Mouse (Mus musculus): ENCODE measurements around the gene Bcl9. TPM values are rescaled to one million over a fixed set of nuclear protein-coding genes. Genes with fewer than 3 reads are reported as not detected.

Gene Bcl9
- polyA plus RNA-seq, 1 experiment from 2014 or later: 3.8 TPM

DNA sequence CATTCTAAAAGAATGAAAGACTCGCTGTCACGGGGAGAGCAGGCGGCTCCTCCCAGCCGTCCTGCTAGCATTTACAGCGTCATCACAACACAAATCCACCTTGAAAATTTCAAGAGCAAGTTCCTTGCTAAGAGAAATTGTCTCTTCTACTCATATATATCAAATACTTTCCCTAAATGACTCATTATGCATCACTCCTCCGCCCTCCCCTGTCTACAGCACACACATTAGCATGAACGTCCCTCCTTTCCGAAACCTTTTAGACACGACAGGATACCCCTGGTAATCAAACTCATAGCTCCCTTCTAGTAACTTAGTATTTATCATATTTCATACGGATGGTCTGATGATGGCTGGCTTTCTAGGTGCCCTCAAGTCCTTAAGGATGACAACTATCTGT is 83.8 kb downstream of the Bcl9 start:
- Histone ChIP-seq H3K27me3 (ENCODE audit: control insufficient read depth, insufficient read depth, low read depth, low read length) (no peaks in the 10 kb centered on the region), H3K27ac (ENCODE audit: low read length) (no peak overlapping the region), H3K9me3 (replicated peaks; ENCODE audit: control insufficient read depth, low read length) (no peaks in the 10 kb centered on the region), H3K4me2 (ENCODE audit: low read depth, low read length) (no peak overlapping the region), H3K4me3 (ENCODE audit: low read depth, low read length) (no peak overlapping the region), H3K4me1 (ENCODE audit: control insufficient read depth, low read depth, low read length) (no peaks in the 10 kb centered on the region), H3K9ac (ENCODE audit: low read depth, low read length) (no peak overlapping the region), H3K36me3 (ENCODE audit: control insufficient read depth, insufficient read depth) (no peaks in the 10 kb centered on the region)
- no peak for ATAC-seq (ENCODE audit: low read depth)
- 84% methylated on average over 10 of the region's 10 CpGs for WGBS (ENCODE audit: insufficient replicate concordance)

GRCm38 (mm10) chr3:97211177-97211576 is 86.5 kb downstream of the Bcl9 start:
- H3K4me2 ChIP-seq (ENCODE audit: low read depth, low read length): no peak overlapping the region
- 22% methylated on average over 5 of the region's 5 CpGs for WGBS (ENCODE audit: insufficient replicate concordance)
- no peak overlapping the region for H3K4me3 ChIP-seq (ENCODE audit: low read depth, low read length)
- H3K9me3 ChIP-seq (replicated peaks; ENCODE audit: control insufficient read depth, low read length): no peaks in the 10 kb centered on the region
- no peaks in the 10 kb centered on the region for H3K27me3 ChIP-seq (ENCODE audit: control insufficient read depth, insufficient read depth, low read depth, low read length)
- no peaks in the 10 kb centered on the region for H3K4me1 ChIP-seq (ENCODE audit: control insufficient read depth, low read depth, low read length)
- ATAC-seq (ENCODE audit: low read depth): no peak
- H3K36me3 ChIP-seq (ENCODE audit: control insufficient read depth, insufficient read depth): no peaks in the 10 kb centered on the region
- no peak overlapping the region for H3K27ac ChIP-seq (ENCODE audit: low read length)
- H3K9ac ChIP-seq (ENCODE audit: low read depth, low read length): no peak overlapping the region

DNA sequence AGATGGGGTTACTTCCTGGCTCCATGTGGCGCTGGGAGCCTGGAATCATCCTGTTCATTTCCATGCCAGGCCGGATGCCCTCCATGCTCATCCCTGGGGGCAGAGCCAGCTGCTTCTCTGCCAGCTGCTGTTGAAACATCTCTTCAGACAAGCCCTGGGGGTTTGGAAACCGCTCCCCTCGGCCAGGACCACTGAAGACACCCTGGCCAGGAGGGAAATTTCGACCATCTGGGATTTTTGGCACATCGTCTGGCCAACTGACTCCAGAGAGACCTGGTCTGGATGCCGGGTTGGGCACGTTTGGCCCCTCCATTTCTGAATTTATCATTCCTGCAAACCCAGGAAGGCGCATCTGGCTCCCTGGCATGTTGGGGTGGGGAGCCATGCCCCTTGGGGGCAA is 88.4 kb downstream of the Bcl9 start:
- no peak overlapping the region for H3K9ac ChIP-seq (ENCODE audit: low read depth, low read length)
- H3K4me1 ChIP-seq (ENCODE audit: control insufficient read depth, low read depth, low read length): no peaks in the 10 kb centered on the region
- WGBS (ENCODE audit: insufficient replicate concordance): 72% methylated on average over 9 of the region's 9 CpGs
- no peak overlapping the region for H3K4me3 ChIP-seq (ENCODE audit: low read depth, low read length)
- ATAC-seq (ENCODE audit: low read depth): no peak
- no peaks in the 10 kb centered on the region for H3K9me3 ChIP-seq (replicated peaks; ENCODE audit: control insufficient read depth, low read length)
- H3K36me3 ChIP-seq (ENCODE audit: control insufficient read depth, insufficient read depth): peaks cover 4% of the 10 kb centered on the region; the same call in 1 of the 2 replicates
- H3K27ac ChIP-seq (ENCODE audit: low read length): no peak overlapping the region
- no peak overlapping the region for H3K4me2 ChIP-seq (ENCODE audit: low read depth, low read length)
- H3K27me3 ChIP-seq (ENCODE audit: control insufficient read depth, insufficient read depth, low read depth, low read length): no peaks in the 10 kb centered on the region

GRCm38 (mm10) chr3:97206521-97206920 is 91.2 kb downstream of the Bcl9 start:
- Histone ChIP-seq H3K4me3 (ENCODE audit: low read depth, low read length) (no peak overlapping the region), H3K9ac (ENCODE audit: low read depth, low read length) (no peak overlapping the region), H3K9me3 (replicated peaks; ENCODE audit: control insufficient read depth, low read length) (no peaks in the 10 kb centered on the region), H3K4me1 (ENCODE audit: control insufficient read depth, low read depth, low read length) (no peaks in the 10 kb centered on the region), H3K36me3 (ENCODE audit: control insufficient read depth, insufficient read depth) (peaks cover 4% of the 10 kb centered on the region; the same call in 1 of the 2 replicates), H3K4me2 (ENCODE audit: low read depth, low read length) (no peak overlapping the region), H3K27ac (ENCODE audit: low read length) (no peak overlapping the region), H3K27me3 (ENCODE audit: control insufficient read depth, insufficient read depth, low read depth, low read length) (no peaks in the 10 kb centered on the region)
- ATAC-seq (ENCODE audit: low read depth): no peak
- WGBS (ENCODE audit: insufficient replicate concordance): 59% methylated on average over 3 of the region's 3 CpGs

GRCm38 (mm10) chr3:97203880-97204279 is 93.8 kb downstream of the Bcl9 start:
- Histone ChIP-seq H3K4me2 (ENCODE audit: low read depth, low read length) (no peak overlapping the region), H3K4me3 (ENCODE audit: low read depth, low read length) (no peak overlapping the region), H3K27ac (ENCODE audit: low read length) (no peak overlapping the region), H3K9me3 (replicated peaks; ENCODE audit: control insufficient read depth, low read length) (no peaks in the 10 kb centered on the region), H3K36me3 (ENCODE audit: control insufficient read depth, insufficient read depth) (peaks cover 4% of the 10 kb centered on the region; the same call in 1 of the 2 replicates), H3K27me3 (ENCODE audit: control insufficient read depth, insufficient read depth, low read depth, low read length) (no peaks in the 10 kb centered on the region), H3K4me1 (ENCODE audit: control insufficient read depth, low read depth, low read length) (no peaks in the 10 kb centered on the region), H3K9ac (ENCODE audit: low read depth, low read length) (no peak overlapping the region)
- 16% methylated on average over 14 of the region's 14 CpGs for WGBS (ENCODE audit: insufficient replicate concordance)
- ATAC-seq (ENCODE audit: low read depth): peak; percentile 21; the same call in 1 of the 2 replicates

- WGBS (ENCODE audit: insufficient replicate concordance): 44% methylated on average over 5 of the region's 5 CpGs
- no peaks in the 10 kb centered on the region for H3K27me3 ChIP-seq (ENCODE audit: control insufficient read depth, insufficient read depth, low read depth, low read length)
- H3K4me2 ChIP-seq (ENCODE audit: low read depth, low read length): no peak overlapping the region
- no peak overlapping the region for H3K4me3 ChIP-seq (ENCODE audit: low read depth, low read length)
- no peak overlapping the region for H3K27ac ChIP-seq (ENCODE audit: low read length)
- ATAC-seq (ENCODE audit: low read depth): no peak
- no peak overlapping the region for H3K9ac ChIP-seq (ENCODE audit: low read depth, low read length)
- peaks cover 4% of the 10 kb centered on the region; the same call in 1 of the 2 replicates for H3K36me3 ChIP-seq (ENCODE audit: control insufficient read depth, insufficient read depth)
- no peaks in the 10 kb centered on the region for H3K4me1 ChIP-seq (ENCODE audit: control insufficient read depth, low read depth, low read length)
- no peaks in the 10 kb centered on the region for H3K9me3 ChIP-seq (replicated peaks; ENCODE audit: control insufficient read depth, low read length)
These were observed 95.8 kb downstream of the Bcl9 start for GRCm38 (mm10) chr3:97201943-97202342.

DNA sequence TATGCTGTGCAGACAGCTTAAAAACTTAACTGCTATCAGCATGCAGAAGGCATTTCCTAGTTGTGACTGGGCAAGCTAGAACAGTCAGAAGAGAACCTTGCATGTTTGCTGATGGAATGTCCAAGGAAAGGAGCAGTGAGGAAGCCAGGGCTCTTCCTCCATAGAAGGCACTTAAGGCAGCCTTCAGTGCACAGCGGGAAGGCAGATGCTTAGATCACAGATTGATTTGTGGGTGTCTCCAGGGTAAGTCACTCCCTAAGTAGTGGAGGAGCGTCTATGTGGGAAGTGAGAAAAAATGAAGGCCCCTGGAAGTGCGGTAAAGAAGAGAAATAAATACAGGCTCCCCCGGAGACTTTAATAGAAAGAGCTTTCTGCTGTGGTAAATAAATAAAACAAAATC is 98.5 kb downstream of the Bcl9 start:
- ATAC-seq (ENCODE audit: low read depth): no peak
- Histone ChIP-seq H3K36me3 (ENCODE audit: control insufficient read depth, insufficient read depth) (no peaks in the 10 kb centered on the region), H3K4me1 (ENCODE audit: control insufficient read depth, low read depth, low read length) (no peaks in the 10 kb centered on the region), H3K9me3 (replicated peaks; ENCODE audit: control insufficient read depth, low read length) (no peaks in the 10 kb centered on the region), H3K9ac (ENCODE audit: low read depth, low read length) (no peak overlapping the region), H3K27ac (ENCODE audit: low read length) (no peak overlapping the region), H3K4me2 (ENCODE audit: low read depth, low read length) (no peak overlapping the region), H3K4me3 (ENCODE audit: low read depth, low read length) (no peak overlapping the region), H3K27me3 (ENCODE audit: control insufficient read depth, insufficient read depth, low read depth, low read length) (no peaks in the 10 kb centered on the region)
- WGBS (ENCODE audit: insufficient replicate concordance): 32% methylated on average over 4 of the region's 4 CpGs

DNA sequence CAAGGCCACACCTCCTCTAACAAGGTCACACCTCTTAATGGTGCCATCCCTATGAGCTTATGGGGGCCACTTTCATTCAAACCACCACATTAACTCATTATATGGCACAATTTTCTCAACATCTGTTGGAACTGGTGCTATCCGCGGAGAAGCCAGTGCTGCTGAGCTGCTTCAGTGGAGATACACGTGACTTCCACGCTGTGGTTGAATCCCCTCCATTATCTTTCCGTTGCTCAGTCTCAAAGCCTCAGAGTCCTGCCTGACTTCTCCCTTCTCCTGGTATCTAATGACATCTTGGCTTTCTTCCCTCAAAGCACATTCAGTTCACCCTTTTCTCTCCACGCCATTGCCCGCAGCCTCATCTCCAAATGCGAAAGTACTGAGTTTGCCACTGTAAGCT is 101.1 kb downstream of the Bcl9 start:
- 70% methylated on average over 8 of the region's 8 CpGs for WGBS (ENCODE audit: insufficient replicate concordance)
- no peaks in the 10 kb centered on the region for H3K36me3 ChIP-seq (ENCODE audit: control insufficient read depth, insufficient read depth)
- no peak overlapping the region for H3K4me3 ChIP-seq (ENCODE audit: low read depth, low read length)
- H3K9me3 ChIP-seq (replicated peaks; ENCODE audit: control insufficient read depth, low read length): no peaks in the 10 kb centered on the region
- no peak overlapping the region for H3K9ac ChIP-seq (ENCODE audit: low read depth, low read length)
- H3K27me3 ChIP-seq (ENCODE audit: control insufficient read depth, insufficient read depth, low read depth, low read length): no peaks in the 10 kb centered on the region
- ATAC-seq (ENCODE audit: low read depth): no peak
- H3K4me1 ChIP-seq (ENCODE audit: control insufficient read depth, low read depth, low read length): no peaks in the 10 kb centered on the region
- no peak overlapping the region for H3K27ac ChIP-seq (ENCODE audit: low read length)
- H3K4me2 ChIP-seq (ENCODE audit: low read depth, low read length): no peak overlapping the region

DNA sequence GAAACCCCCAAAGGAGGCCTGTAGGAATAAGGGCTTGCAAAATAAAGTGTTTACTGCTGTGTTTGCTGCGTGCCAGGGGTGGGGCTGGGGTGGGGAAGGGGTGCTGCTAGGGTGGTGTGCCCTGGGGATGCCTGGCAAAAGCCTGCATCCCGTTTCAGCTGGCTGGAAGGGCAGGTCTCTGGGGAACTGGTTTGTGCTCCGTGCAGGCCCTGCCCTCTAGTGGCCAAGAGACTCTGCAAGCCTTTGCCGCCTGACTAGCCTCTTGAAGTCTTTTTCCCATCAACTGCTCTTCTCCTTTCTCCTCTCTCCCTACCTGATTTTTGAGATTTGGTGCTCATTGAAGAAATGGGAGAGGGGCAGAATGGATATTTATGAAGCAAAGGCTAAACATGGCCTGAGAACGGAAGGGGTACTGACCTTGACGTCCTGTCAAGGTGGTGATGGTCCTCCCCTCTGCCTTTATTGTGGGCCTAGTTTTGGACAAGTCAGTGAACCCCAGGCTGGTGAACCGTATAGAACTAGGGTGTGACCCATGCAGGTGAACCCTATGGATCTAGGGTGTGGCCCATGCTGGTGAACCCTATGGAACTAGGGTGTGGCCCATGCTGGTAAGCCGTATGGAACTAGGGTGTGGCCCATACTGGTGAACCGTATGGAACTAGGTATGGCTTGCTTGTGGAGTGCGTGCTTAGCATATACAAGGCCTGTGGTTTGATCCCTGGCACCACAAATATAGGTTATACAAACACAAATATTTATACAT is 112.4 kb downstream of the Bcl9 start:
- Histone ChIP-seq H3K9ac (ENCODE audit: low read depth, low read length) (no peak overlapping the region), H3K27me3 (ENCODE audit: control insufficient read depth, insufficient read depth, low read depth, low read length) (no peaks in the 10 kb centered on the region), H3K4me2 (ENCODE audit: low read depth, low read length) (no peak overlapping the region), H3K4me3 (ENCODE audit: low read depth, low read length) (no peak overlapping the region), H3K9me3 (replicated peaks; ENCODE audit: control insufficient read depth, low read length) (no peaks in the 10 kb centered on the region), H3K36me3 (ENCODE audit: control insufficient read depth, insufficient read depth) (no peaks in the 10 kb centered on the region), H3K4me1 (ENCODE audit: control insufficient read depth, low read depth, low read length) (no peaks in the 10 kb centered on the region), H3K27ac (ENCODE audit: low read length) (no peak overlapping the region)
- 25% methylated on average over 10 of the region's 10 CpGs for WGBS (ENCODE audit: insufficient replicate concordance)
- ATAC-seq (ENCODE audit: low read depth): no peak
